Mouse (Mus musculus) neural tube, embryonic 11.5 days (tissue): ENCODE results near the gene Pclaf. TPM values are rescaled to one million over a fixed set of nuclear protein-coding genes. Genes with fewer than 3 reads are reported as not detected.

ENCODE experiments used
- ATAC-seq: fragments of 200-750 bp; cut with Nextera tagmentation; 2 replicates; pipeline ENCODE4 v1.8.0; 2017; ENCODE audit warnings: moderate number of reproducible peaks, mild to moderate bottlenecking, moderate TSS enrichment, moderate library complexity; ENCODE audit not compliant: insufficient read depth, low FRiP score, low TSS enrichment
- DNase-seq: peaks from one replicate; pipeline ENCODE4 v3.0.0-alpha.2; 2015; ENCODE audit warnings: low spot score
- H3K27ac ChIP-seq: fragments of 300-500 bp; sonication (generic); 2 replicates; pipeline ENCODE4 v1.5.1; 2014; ENCODE audit warnings: low read depth, mild to moderate bottlenecking, low read length
- H3K27me3 ChIP-seq: fragments of 300-500 bp; sonication (generic); 2 replicates; pipeline ENCODE4 v1.6.1; 2014; ENCODE audit warnings: mild to moderate bottlenecking, low read length, mixed read lengths; ENCODE audit not compliant: control insufficient read depth, insufficient read depth
- H3K36me3 ChIP-seq: fragments of 300-500 bp; sonication (generic); 2 replicates; pipeline ENCODE4 v1.6.1; 2014; ENCODE audit warnings: mild to moderate bottlenecking, low read length, moderate library complexity, mixed read lengths; ENCODE audit not compliant: control insufficient read depth, insufficient read depth
- H3K4me1 ChIP-seq: fragments of 300-500 bp; sonication (generic); 2 replicates; pipeline ENCODE4 v1.6.1; 2014; ENCODE audit warnings: low read length, mixed read lengths; ENCODE audit not compliant: control insufficient read depth, insufficient read depth
- H3K4me2 ChIP-seq: fragments of 300-500 bp; sonication (generic); 2 replicates; pipeline ENCODE4 v1.6.1; 2014; ENCODE audit warnings: low read depth, mild to moderate bottlenecking, moderate library complexity
- H3K4me3 ChIP-seq: fragments of 300-500 bp; sonication (generic); 2 replicates; pipeline ENCODE4 v1.5.1; 2014; ENCODE audit warnings: low read depth, low read length
- H3K9ac ChIP-seq: fragments of 300-500 bp; sonication (generic); 2 replicates; pipeline ENCODE4 v1.6.1; 2014; ENCODE audit warnings: mild to moderate bottlenecking, low read length
- H3K9me3 ChIP-seq: fragments of 300-500 bp; sonication (generic); 2 replicates; pipeline ENCODE4 v1.6.1; 2016; ENCODE audit warnings: low read length; ENCODE audit not compliant: control insufficient read depth
- WGBS: fragments of 180-500 bp; shearing (Covaris S2); extraction: QIAGEN DNeasy Blood & Tissue Kit; methylation state at CpG from one replicate; pipeline ENCODE4 v1.1.7; 2014; 5-methylcytosine and 5-hydroxymethylcytosine counted together
- polyA plus RNA-seq: library from polyadenylated mRNA; unstranded; fragments of >200 nt; fragmentation: Nextera tagmentation; extraction: Ambion mirVana; gene quantifications from 2 replicates; pipeline ENCODE4 v1.2.1, GENCODE M21; 2014

The Pclaf gene
- polyA plus RNA-seq, 1 experiment from 2014 or later, result 203 TPM

GRCm38 (mm10) chr9:65929826-65930225 is 39.8 kb downstream of the Pclaf start:
- ATAC-seq (no peak), DNase-seq (no peak)
- no peaks in the 10 kb centered on the region for H3K36me3 ChIP-seq
- H3K4me3 ChIP-seq, result no peak overlapping the region
- H3K9ac ChIP-seq, result no peak overlapping the region
- H3K27me3 ChIP-seq, result no peaks in the 10 kb centered on the region
- no peaks in the 10 kb centered on the region for H3K9me3 ChIP-seq
- no peaks in the 10 kb centered on the region for H3K4me1 ChIP-seq
- H3K27ac ChIP-seq, result no peak overlapping the region
- H3K4me2 ChIP-seq, result no peak overlapping the region

GRCm38 (mm10) chr9:65937566-65937965 is 47.5 kb downstream of the Pclaf start:
- H3K4me1 ChIP-seq, result no peaks in the 10 kb centered on the region
- ATAC-seq (no peak), DNase-seq (no peak)
- no peaks in the 10 kb centered on the region for H3K36me3 ChIP-seq
- WGBS, result 93% methylated on average over 2 of the region's 2 CpGs
- H3K4me2 ChIP-seq, result no peak overlapping the region
- no peak overlapping the region for H3K9ac ChIP-seq
- no peaks in the 10 kb centered on the region for H3K9me3 ChIP-seq
- H3K27me3 ChIP-seq, result no peaks in the 10 kb centered on the region
- no peak overlapping the region for H3K27ac ChIP-seq
- H3K4me3 ChIP-seq, result no peak overlapping the region

DNA sequence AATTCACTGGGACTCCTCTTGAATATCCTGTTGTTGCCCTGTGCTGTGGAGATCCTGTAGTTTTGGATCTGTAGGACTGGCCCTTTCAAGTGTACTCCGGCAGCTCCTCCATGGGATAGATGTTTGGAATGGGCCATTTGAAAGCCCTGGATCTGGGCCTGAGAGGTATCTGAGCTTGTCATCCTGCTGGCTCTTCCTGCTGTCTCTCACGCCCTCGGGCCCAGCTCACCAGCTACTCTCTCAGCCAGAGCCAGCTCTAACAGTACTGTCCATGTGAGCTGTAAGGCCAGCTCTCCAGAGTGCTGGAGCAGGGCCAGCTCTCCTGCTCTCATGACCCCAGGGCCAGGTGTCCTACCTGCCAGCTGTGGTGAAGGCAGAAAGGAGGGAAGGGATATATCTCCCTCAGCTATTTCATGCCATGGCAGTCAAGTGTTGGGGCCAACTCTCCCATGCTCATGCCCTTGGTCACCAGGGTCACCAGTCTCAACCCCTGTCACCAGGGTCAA is 61.1 kb downstream of the Pclaf start:
- no peak overlapping the region for H3K27ac ChIP-seq
- no peaks in the 10 kb centered on the region for H3K4me1 ChIP-seq
- no peaks in the 10 kb centered on the region for H3K36me3 ChIP-seq
- H3K4me2 ChIP-seq, result no peak overlapping the region
- H3K27me3 ChIP-seq, result no peaks in the 10 kb centered on the region
- H3K4me3 ChIP-seq, result no peak overlapping the region
- no peak for DNase-seq
- H3K9me3 ChIP-seq, result no peaks in the 10 kb centered on the region
- H3K9ac ChIP-seq, result no peak overlapping the region
- ATAC-seq, result no peak
- WGBS, result 98% methylated on average over 3 of the region's 3 CpGs

Other genes starting within 250 kb of the Pclaf start
- gene Oaz2, start 222.2 kb upstream of the Pclaf start, polyA plus RNA-seq, result 254 and 263 TPM in 2 replicates
- gene Zfp609, start 62.7 kb upstream of the Pclaf start, polyA plus RNA-seq, result 9.1 and 9.2 TPM in 2 replicates
- gene Trip4, start 18.6 kb downstream of the Pclaf start, polyA plus RNA-seq, result 35.4 and 36.2 TPM in 2 replicates
- gene Csnk1g1, start 18.7 kb downstream of the Pclaf start, polyA plus RNA-seq, result 20.9 and 22.2 TPM in 2 replicates
- gene Ppib, start 170.0 kb downstream of the Pclaf start, polyA plus RNA-seq, result 517 and 527 TPM in 2 replicates
- gene Snx22, start 179.5 kb downstream of the Pclaf start, polyA plus RNA-seq, result 3.4 and 4.9 TPM in 2 replicates
- 127 and 131 TPM in 2 replicates for gene Snx1, start 236.3 kb downstream of the Pclaf start, polyA plus RNA-seq
- gene Ciao2a, start 236.4 kb downstream of the Pclaf start, polyA plus RNA-seq, result 126 and 131 TPM in 2 replicates